Comparison of ENCODE assay signal across 8 mouse cellular contexts in genomic region chr7:35234361-35235245, GRCm38 (mm10). TPM values are rescaled to one million over a fixed set of nuclear protein-coding genes. Genes with fewer than 3 reads are reported as not detected.
DNase-seq lines count a peak whose midpoint lies in the region; ATAC-seq and TF ChIP-seq lines count a peak whose summit lies in the region.

No protein-coding gene starts in this region.

- H3K36me3 ChIP-seq in kidney, embryonic 14.5 days (ENCODE audit: control insufficient read depth, insufficient read depth, low read length) = no peaks in the 10 kb centered on the region
- H3K36me3 ChIP-seq in limb, embryonic 15.5 days = no peaks in the 10 kb centered on the region

- H3K9me3 ChIP-seq in kidney, embryonic 14.5 days (ENCODE audit: control insufficient read depth, low read length) = peaks cover 2% of the 10 kb centered on the region; the same call in 1 of the 2 replicates
- H3K9me3 ChIP-seq in limb, embryonic 15.5 days = no peaks in the 10 kb centered on the region

- H3K27ac ChIP-seq in bone marrow macrophage, adult 2 months (ENCODE audit: insufficient read depth, low read depth, low read length) = peak overlapping the region; percentile 72
- peak overlapping the region; percentile 78 for H3K27ac ChIP-seq in embryonic fibroblast, embryonic 13.5 days (ENCODE audit: insufficient read depth, low read length)
- H3K27ac ChIP-seq in kidney, embryonic 14.5 days (ENCODE audit: low read depth, low read length) = peak overlapping the region; percentile 96
- H3K27ac ChIP-seq in limb, embryonic 15.5 days = peak overlapping the region; percentile 95

- peak overlapping the region; percentile 69 for H3K9ac ChIP-seq in kidney, embryonic 14.5 days (ENCODE audit: low read depth, low read length)
- peak overlapping the region; percentile 47 for H3K9ac ChIP-seq in limb, embryonic 15.5 days

- ATAC-seq in kidney, embryonic 14.5 days (ENCODE audit: low FRiP score, low TSS enrichment) = peak; percentile 95
- ATAC-seq in limb, embryonic 15.5 days (ENCODE audit: insufficient number of reproducible peaks, low FRiP score, low TSS enrichment, low read depth) = peak; percentile 95

- H3K4me2 ChIP-seq in kidney, embryonic 14.5 days (replicated peaks; ENCODE audit: low read depth, low read length) = peak overlapping the region; percentile 54
- H3K4me2 ChIP-seq in limb, embryonic 15.5 days = peak overlapping the region; percentile 52

- no peak for TF ChIP-seq POLR2A in bone marrow macrophage, adult 2 months (IDR thresholded peaks at IDR 0.05; ENCODE audit: borderline replicate concordance, low read depth, low read length)
- TF ChIP-seq POLR2A in embryonic fibroblast, embryonic 13.5 days (IDR thresholded peaks at IDR 0.05; ENCODE audit: low read depth, low read length) = peak; percentile 72

- peak; percentile 95 for DNase-seq in A20 (ENCODE audit: low read depth, low spot score)
- peak; percentile 91 to 98 for DNase-seq in heart, adult 9 months (ENCODE audit: low spot score in 2 of 2)
- DNase-seq in monocyte, adult 2 months (ENCODE audit: low read depth in 1 of 2, low spot score in 2 of 2) = peak; percentile 92 to 95
- DNase-seq in spleen, postnatal 36 days (ENCODE audit: low spot score in 2 of 2) = peak; percentile 94 to 96

- H3K4me1 ChIP-seq in bone marrow macrophage, adult 2 months (ENCODE audit: control insufficient read depth, insufficient read depth, low read length) = peaks cover 3% of the 10 kb centered on the region
- H3K4me1 ChIP-seq in embryonic fibroblast, embryonic 13.5 days (ENCODE audit: control insufficient read depth, insufficient read depth, low read length) = no peaks in the 10 kb centered on the region; the same call in 1 of the 2 replicates
- H3K4me1 ChIP-seq in kidney, embryonic 14.5 days (ENCODE audit: control insufficient read depth, insufficient read depth, low read length) = 0 out of 2 replicates have a peak, but pooled peaks cover 4% of the 10 kb centered on the region
- H3K4me1 ChIP-seq in limb, embryonic 15.5 days = peaks cover 15% of the 10 kb centered on the region

- no peak for TF ChIP-seq CTCF in bone marrow macrophage, adult 2 months (IDR thresholded peaks at IDR 0.05; ENCODE audit: low read depth, low read length)
- no peak for TF ChIP-seq CTCF in embryonic fibroblast, embryonic 13.5 days (IDR thresholded peaks at IDR 0.05; ENCODE audit: borderline replicate concordance, insufficient read depth, low read length)

- peak overlapping the region; percentile 85 for H3K4me3 ChIP-seq in bone marrow macrophage, adult 2 months (ENCODE audit: insufficient read depth, low read length)
- H3K4me3 ChIP-seq in embryonic fibroblast, embryonic 13.5 days (ENCODE audit: insufficient read depth, low read length) = peak overlapping the region; percentile 65
- H3K4me3 ChIP-seq in kidney, embryonic 14.5 days (ENCODE audit: low read length) = peak overlapping the region; percentile 59
- H3K4me3 ChIP-seq in limb, embryonic 15.5 days = peak overlapping the region; percentile 63

- no peaks in the 10 kb centered on the region for H3K27me3 ChIP-seq in kidney, embryonic 14.5 days (ENCODE audit: control insufficient read depth, insufficient read depth, low read length)
- H3K27me3 ChIP-seq in limb, embryonic 15.5 days = no peaks in the 10 kb centered on the region

- under 1% methylated on average over 45 of the region's 45 CpGs for WGBS in kidney, embryonic 14.5 days
- WGBS in limb, embryonic 15.5 days = under 1% methylated on average over 45 of the region's 45 CpGs

RNA-seq across cellular contexts. Expression of gene Lrp3, which starts 19.3 kb away (rescaled TPM):
- polyA plus RNA-seq in bone marrow macrophage, adult 2 months (2012; ENCODE audit: insufficient read depth, insufficient read length, missing spikeins) = 0.20 TPM in 1 of 2 replicates, not detected in the other
- polyA plus RNA-seq in embryonic fibroblast, embryonic 13.5 days (2011; ENCODE audit: insufficient read length, low read depth, missing spikeins) = 3.8 and 6.4 TPM in 2 replicates
- 7.6 and 9.7 TPM in 2 replicates for polyA plus RNA-seq in kidney, embryonic 14.5 days (2014; fragmentation: Nextera tagmentation; extraction: Ambion mirVana)
- 8.3 and 8.8 TPM in 2 replicates for polyA plus RNA-seq in limb, embryonic 15.5 days (2015; fragmentation: Nextera tagmentation; extraction: Ambion mirVana)

RNA-seq across cellular contexts. Expression of gene Slc7a10, which starts 48.4 kb away (rescaled TPM):
- polyA plus RNA-seq in bone marrow macrophage, adult 2 months (2012; ENCODE audit: insufficient read depth, insufficient read length, missing spikeins) = not detected in 2 replicates
- not detected in 2 replicates for polyA plus RNA-seq in embryonic fibroblast, embryonic 13.5 days (2011; ENCODE audit: insufficient read length, low read depth, missing spikeins)
- polyA plus RNA-seq in kidney, embryonic 14.5 days (2014; fragmentation: Nextera tagmentation; extraction: Ambion mirVana) = 0.47 and 0.70 TPM in 2 replicates
- 6.7 and 8.6 TPM in 2 replicates for polyA plus RNA-seq in limb, embryonic 15.5 days (2015; fragmentation: Nextera tagmentation; extraction: Ambion mirVana)

Comparison
In these comparisons a context has a peak if more than half of its experiments do, and no peak if none do; other contexts are left out.
1. Peak in every context shown above with its lines: DNase-seq, ATAC-seq, H3K4me3 ChIP-seq and H3K27ac ChIP-seq.